Mouse (Mus musculus) heart, embryonic 15.5 days (tissue): ENCODE data around the gene Gm6793. TPM values are rescaled to one million over a fixed set of nuclear protein-coding genes. Genes with fewer than 3 reads are reported as not detected.

ENCODE experiments used
- ATAC-seq: fragments of 200-750 bp; cut with Nextera tagmentation; replicated peaks from 2 replicates; pipeline ENCODE4 v1.8.0; 2017; ENCODE audit warnings: low read depth, moderate TSS enrichment; ENCODE audit not compliant: insufficient number of reproducible peaks, insufficient read depth, low FRiP score
- H3K27ac ChIP-seq: fragments of 300-500 bp; sonication (generic); 2 replicates; pipeline ENCODE4 v1.5.1; 2015; ENCODE audit warnings: mild to moderate bottlenecking, inconsistent platforms
- H3K27me3 ChIP-seq: fragments of 300-500 bp; sonication (generic); 2 replicates; pipeline ENCODE4 v1.6.1; 2015; ENCODE audit warnings: inconsistent platforms
- H3K36me3 ChIP-seq: fragments of 300-500 bp; sonication (generic); 2 replicates; pipeline ENCODE4 v1.6.1; 2015; ENCODE audit warnings: mild to moderate bottlenecking, inconsistent platforms
- H3K4me1 ChIP-seq: fragments of 300-500 bp; sonication (generic); replicated peaks from 2 replicates; pipeline ENCODE4 v1.6.1; 2015; ENCODE audit warnings: inconsistent platforms
- H3K4me2 ChIP-seq: fragments of 300-500 bp; sonication (generic); 2 replicates; pipeline ENCODE4 v1.6.1; 2015; ENCODE audit warnings: inconsistent platforms, mild to moderate bottlenecking, moderate library complexity
- H3K4me3 ChIP-seq: fragments of 300-500 bp; sonication (generic); 2 replicates; pipeline ENCODE4 v1.5.1; 2015; ENCODE audit warnings: mild to moderate bottlenecking, inconsistent platforms
- H3K9ac ChIP-seq: fragments of 300-500 bp; sonication (generic); 2 replicates; pipeline ENCODE4 v1.6.1; 2015; ENCODE audit warnings: mild to moderate bottlenecking, inconsistent platforms
- H3K9me3 ChIP-seq: fragments of 300-500 bp; sonication (generic); replicated peaks from 2 replicates; pipeline ENCODE4 v1.6.1; 2016; ENCODE audit warnings: inconsistent platforms
- WGBS: fragments of 180-500 bp; shearing (Covaris S2); methylation state at CpG from one replicate; pipeline ENCODE4 v1.1.7; 2015; ENCODE audit warnings: mixed read lengths; 5-methylcytosine and 5-hydroxymethylcytosine counted together
- polyA plus RNA-seq: library from polyadenylated mRNA; unstranded; fragments of >200 nt; fragmentation: Nextera tagmentation; extraction: Ambion mirVana; gene quantifications from 2 replicates; pipeline ENCODE4 v1.2.1, GENCODE M21; 2015

Gene Gm6793
- polyA plus RNA-seq, 1 experiment from 2014 or later: 0.33 TPM

DNA sequence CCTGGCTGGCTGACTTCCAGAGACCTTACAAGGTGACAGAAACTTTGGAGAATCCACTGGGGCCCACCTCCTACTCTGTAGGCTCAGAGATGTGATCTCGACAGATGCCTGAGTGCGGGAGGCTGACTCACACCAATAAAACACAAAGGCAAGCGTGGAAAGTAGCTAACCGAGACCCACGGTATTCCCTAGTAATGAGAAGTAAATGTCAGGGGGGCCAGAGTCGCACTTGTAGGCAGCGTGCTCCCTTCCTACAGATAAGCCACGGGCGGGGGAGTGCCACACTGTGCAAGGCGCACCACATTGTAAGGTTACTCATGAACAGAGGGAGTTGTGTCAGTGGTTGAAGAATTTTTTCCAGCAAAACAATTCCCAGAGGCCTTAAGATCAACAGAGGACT, 30.3 kb downstream of the Gm6793 start:
- H3K4me1 ChIP-seq: peaks cover 10% of the 10 kb centered on the region; the same call in 1 of the 2 replicates
- H3K4me2 ChIP-seq: no peak overlapping the region
- ATAC-seq: no peak
- no peak overlapping the region for H3K4me3 ChIP-seq
- peaks cover 19% of the 10 kb centered on the region for H3K36me3 ChIP-seq
- no peaks in the 10 kb centered on the region for H3K9me3 ChIP-seq
- H3K27ac ChIP-seq: no peak overlapping the region; the same call in 1 of the 2 replicates
- WGBS: 57% methylated on average over 10 of the region's 10 CpGs
- no peaks in the 10 kb centered on the region for H3K27me3 ChIP-seq
- H3K9ac ChIP-seq: no peak overlapping the region

DNA sequence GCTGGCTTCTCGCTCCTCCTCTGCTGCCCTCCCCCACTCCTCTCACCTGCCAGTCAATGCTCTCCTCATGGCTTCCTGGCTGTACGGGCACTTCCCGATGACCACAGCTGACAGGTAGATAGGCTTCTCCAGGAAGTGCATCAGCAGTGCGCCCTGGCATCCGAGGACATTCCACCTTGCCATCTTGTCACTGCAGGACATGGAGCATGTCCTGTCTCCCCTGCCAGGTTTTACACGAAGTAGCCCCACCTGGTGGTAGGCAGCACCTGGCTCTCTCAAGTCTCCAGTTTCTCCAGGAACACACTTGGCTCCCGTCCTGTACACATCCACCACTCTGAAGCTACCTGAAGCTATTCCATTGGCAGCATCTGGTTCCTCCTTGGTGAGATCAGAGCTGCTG, 32.7 kb downstream of the Gm6793 start:
- H3K4me3 ChIP-seq: no peak overlapping the region
- no peak overlapping the region for H3K27ac ChIP-seq
- H3K9ac ChIP-seq: no peak overlapping the region
- peaks cover 10% of the 10 kb centered on the region; the same call in 1 of the 2 replicates for H3K4me1 ChIP-seq
- WGBS: 74% methylated on average over 7 of the region's 7 CpGs
- H3K27me3 ChIP-seq: no peaks in the 10 kb centered on the region
- H3K9me3 ChIP-seq: no peaks in the 10 kb centered on the region
- peaks cover 11% of the 10 kb centered on the region; the same call in 1 of the 2 replicates for H3K36me3 ChIP-seq
- no peak for ATAC-seq
- no peak overlapping the region for H3K4me2 ChIP-seq

DNA sequence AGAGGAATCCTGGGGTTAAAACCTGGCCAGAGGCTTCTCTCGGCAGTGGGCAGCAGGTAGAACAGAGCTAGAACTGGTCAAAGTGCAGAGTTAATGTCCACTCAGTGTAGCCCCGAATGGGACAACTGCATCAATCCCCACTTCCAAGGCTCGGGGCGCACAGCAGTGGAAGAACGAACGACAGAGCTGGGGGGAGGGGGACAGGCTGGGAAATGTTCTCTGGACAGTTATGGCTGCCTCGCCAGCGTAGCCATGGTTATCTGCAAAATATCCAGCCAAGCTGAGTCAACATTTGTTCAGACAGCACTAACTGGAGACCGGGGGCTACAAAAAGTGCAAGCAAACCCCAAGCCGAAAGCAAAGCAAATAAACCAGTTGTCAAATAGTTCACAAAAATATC, 36.7 kb downstream of the Gm6793 start:
- peaks cover 20% of the 10 kb centered on the region for H3K36me3 ChIP-seq
- no peak overlapping the region for H3K4me3 ChIP-seq
- H3K9me3 ChIP-seq: no peaks in the 10 kb centered on the region
- WGBS: 70% methylated on average over 10 of the region's 10 CpGs
- H3K27ac ChIP-seq: no peak overlapping the region
- no peak overlapping the region for H3K4me2 ChIP-seq
- ATAC-seq: no peak
- no peaks in the 10 kb centered on the region for H3K4me1 ChIP-seq
- no peaks in the 10 kb centered on the region for H3K27me3 ChIP-seq
- no peak overlapping the region for H3K9ac ChIP-seq

DNA sequence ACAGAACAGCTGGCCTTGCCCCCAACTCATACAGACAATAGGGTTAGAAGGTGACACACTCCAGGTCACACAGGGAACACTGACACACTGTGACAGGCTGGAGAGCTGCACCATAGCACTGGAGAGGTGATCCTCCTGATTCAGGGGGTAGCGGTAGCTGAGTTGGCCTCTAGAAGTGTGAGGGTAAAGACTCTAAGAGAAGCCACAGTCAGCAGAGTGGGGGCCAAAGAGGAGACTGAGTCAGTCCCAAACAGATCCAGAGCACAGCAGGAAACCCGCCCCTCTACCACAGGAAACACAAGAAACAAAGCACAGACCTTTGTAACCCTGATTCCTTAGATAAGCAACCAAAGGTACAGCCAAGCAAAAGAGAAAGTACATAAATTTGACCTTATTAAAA, 38.5 kb downstream of the Gm6793 start:
- H3K27ac ChIP-seq: no peak overlapping the region
- peaks cover 18% of the 10 kb centered on the region for H3K36me3 ChIP-seq
- H3K4me3 ChIP-seq: no peak overlapping the region
- H3K9me3 ChIP-seq: no peaks in the 10 kb centered on the region
- H3K4me2 ChIP-seq: no peak overlapping the region
- H3K4me1 ChIP-seq: no peaks in the 10 kb centered on the region
- 68% methylated on average over 2 of the region's 2 CpGs for WGBS
- H3K27me3 ChIP-seq: no peaks in the 10 kb centered on the region
- no peak overlapping the region for H3K9ac ChIP-seq
- no peak for ATAC-seq

DNA sequence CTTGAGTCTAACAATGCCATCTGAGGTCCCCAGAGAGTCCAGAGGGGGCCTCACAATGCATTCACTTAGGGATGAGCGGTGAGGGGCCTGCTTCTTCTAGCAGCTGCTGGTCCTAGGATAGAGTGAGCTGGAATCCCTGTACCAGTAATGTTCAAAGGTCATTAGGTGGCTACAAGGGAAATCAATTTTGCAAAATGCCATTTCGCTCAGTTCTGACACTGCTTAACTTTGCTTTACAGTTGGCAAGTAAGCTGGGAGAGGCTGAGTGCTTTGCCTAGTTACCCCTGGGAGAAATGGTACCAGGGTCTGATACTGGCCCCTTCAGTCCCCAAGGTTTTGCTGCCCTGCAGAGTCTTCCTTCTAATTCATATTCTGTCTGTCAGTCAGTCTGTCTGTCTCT, 39.1 kb downstream of the Gm6793 start:
- H3K27me3 ChIP-seq: no peaks in the 10 kb centered on the region
- H3K4me1 ChIP-seq: no peaks in the 10 kb centered on the region
- no peak overlapping the region for H3K4me3 ChIP-seq
- peaks cover 18% of the 10 kb centered on the region for H3K36me3 ChIP-seq
- H3K9ac ChIP-seq: no peak overlapping the region
- H3K4me2 ChIP-seq: no peak overlapping the region
- no peak for ATAC-seq
- WGBS: 96% methylated on average over 2 of the region's 2 CpGs
- H3K9me3 ChIP-seq: no peaks in the 10 kb centered on the region
- H3K27ac ChIP-seq: no peak overlapping the region

DNA sequence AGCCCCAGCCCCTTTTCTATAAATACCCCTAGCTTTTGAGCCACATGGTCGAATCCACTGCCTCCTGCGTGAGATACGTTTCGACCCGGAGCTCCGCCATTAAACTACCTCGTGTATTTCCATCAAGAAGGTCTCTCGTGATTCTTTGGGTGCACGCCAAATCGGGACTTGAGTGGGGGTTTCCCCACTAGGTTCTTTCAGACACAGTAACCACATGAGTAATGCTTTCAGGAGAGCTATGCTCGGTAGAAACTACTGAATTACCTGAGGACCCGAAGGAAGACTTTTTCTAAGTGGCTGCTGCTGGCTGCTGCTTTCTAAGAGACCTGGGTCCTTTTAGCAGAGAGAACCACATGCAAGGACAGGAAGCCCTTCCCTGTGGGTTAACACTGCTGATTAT, 40.7 kb downstream of the Gm6793 start:
- 94% methylated on average over 12 of the region's 12 CpGs for WGBS
- Histone ChIP-seq H3K4me1 (no peaks in the 10 kb centered on the region), H3K9ac (no peak overlapping the region), H3K4me3 (no peak overlapping the region), H3K4me2 (no peak overlapping the region), H3K27me3 (no peaks in the 10 kb centered on the region), H3K9me3 (no peaks in the 10 kb centered on the region), H3K27ac (no peak overlapping the region), H3K36me3 (peaks cover 18% of the 10 kb centered on the region)
- no peak for ATAC-seq

DNA sequence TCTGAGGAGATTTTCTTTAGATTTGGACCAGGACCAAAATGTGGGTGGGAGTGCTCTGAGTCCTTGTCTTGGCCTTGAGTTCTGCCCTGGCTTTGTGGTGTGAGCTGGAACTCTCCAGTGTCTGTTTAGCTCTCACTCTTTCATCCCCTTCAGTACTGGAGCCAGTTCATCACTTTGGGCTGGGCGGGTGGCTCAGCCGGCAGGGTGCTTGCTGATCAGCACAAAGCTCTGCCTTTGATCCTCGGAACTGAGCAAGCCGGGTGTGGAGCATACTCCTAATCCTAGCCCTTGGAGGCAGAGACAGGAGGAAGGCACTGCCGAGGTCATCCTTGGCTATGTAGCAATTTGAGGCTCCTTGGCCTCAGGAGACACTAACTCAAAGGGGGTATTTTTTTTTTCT, 45.8 kb downstream of the Gm6793 start:
- Histone ChIP-seq H3K9ac (no peak overlapping the region), H3K4me1 (no peaks in the 10 kb centered on the region), H3K4me3 (no peak overlapping the region), H3K27me3 (no peaks in the 10 kb centered on the region), H3K27ac (no peak overlapping the region), H3K36me3 (peaks cover 8% of the 10 kb centered on the region), H3K9me3 (no peaks in the 10 kb centered on the region), H3K4me2 (no peak overlapping the region)
- 55% methylated on average over 5 of the region's 5 CpGs for WGBS
- ATAC-seq: no peak

DNA sequence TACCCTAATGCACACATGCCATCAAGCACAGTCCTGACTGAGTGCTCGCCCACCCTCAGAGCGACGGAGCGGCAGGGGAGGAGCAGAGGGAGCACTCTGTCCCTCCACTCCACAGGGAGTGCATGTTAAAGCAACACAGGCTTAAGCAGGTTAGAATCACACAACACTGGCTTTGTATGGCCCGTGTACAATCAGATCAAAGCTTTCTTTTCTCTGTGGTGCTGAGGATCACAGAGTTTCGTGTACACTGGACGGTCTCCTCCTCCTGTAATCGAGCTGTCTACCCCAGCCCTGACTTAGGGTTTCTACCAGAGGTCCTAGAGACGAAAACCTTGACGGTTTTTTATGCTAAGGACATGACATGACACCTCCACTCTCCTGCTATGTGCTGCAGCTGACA, 46.3 kb downstream of the Gm6793 start:
- peaks cover 5% of the 10 kb centered on the region for H3K36me3 ChIP-seq
- H3K27me3 ChIP-seq: no peaks in the 10 kb centered on the region
- H3K27ac ChIP-seq: no peak overlapping the region
- H3K9me3 ChIP-seq: no peaks in the 10 kb centered on the region
- ATAC-seq: no peak
- no peak overlapping the region for H3K9ac ChIP-seq
- H3K4me2 ChIP-seq: no peak overlapping the region
- no peak overlapping the region for H3K4me3 ChIP-seq
- WGBS: 85% methylated on average over 10 of the region's 10 CpGs
- no peaks in the 10 kb centered on the region for H3K4me1 ChIP-seq

DNA sequence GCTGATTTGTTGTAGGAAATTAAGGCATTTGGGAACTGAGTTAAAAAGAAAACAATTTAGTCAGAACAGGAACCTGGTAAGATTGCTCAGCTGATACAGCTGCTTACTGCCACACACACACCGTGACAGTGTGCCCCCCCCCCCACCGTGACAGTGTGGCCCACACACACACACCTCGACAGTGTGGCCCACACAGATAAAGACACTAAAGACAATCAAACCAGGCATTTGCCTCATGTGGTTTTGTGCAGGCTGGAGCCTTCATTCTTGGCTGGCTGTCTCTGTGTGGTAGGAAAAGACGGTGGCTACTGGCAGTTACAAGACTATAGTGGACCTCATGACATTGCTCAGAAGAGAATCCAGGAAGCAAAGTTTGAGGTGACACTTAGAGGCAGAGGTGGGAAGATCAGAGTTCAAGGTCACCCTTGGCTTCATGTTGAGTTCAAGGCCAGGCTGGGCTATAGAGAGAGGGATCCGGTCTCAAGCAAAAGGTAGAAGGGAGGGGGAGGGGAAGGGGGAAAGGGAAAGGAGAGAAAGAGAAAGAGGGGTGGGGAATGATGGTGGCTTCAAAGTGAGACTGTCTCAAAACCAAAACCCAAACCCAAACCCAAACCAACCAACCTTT, 47.5 kb downstream of the Gm6793 start:
- WGBS: 78% methylated on average over 5 of the region's 5 CpGs
- no peaks in the 10 kb centered on the region for H3K27me3 ChIP-seq
- no peak overlapping the region for H3K27ac ChIP-seq
- no peak for ATAC-seq
- no peak overlapping the region for H3K4me2 ChIP-seq
- H3K4me1 ChIP-seq: peaks cover 11% of the 10 kb centered on the region
- no peak overlapping the region for H3K4me3 ChIP-seq
- H3K36me3 ChIP-seq: no peaks in the 10 kb centered on the region; the same call in 1 of the 2 replicates
- no peaks in the 10 kb centered on the region for H3K9me3 ChIP-seq
- no peak overlapping the region for H3K9ac ChIP-seq

DNA sequence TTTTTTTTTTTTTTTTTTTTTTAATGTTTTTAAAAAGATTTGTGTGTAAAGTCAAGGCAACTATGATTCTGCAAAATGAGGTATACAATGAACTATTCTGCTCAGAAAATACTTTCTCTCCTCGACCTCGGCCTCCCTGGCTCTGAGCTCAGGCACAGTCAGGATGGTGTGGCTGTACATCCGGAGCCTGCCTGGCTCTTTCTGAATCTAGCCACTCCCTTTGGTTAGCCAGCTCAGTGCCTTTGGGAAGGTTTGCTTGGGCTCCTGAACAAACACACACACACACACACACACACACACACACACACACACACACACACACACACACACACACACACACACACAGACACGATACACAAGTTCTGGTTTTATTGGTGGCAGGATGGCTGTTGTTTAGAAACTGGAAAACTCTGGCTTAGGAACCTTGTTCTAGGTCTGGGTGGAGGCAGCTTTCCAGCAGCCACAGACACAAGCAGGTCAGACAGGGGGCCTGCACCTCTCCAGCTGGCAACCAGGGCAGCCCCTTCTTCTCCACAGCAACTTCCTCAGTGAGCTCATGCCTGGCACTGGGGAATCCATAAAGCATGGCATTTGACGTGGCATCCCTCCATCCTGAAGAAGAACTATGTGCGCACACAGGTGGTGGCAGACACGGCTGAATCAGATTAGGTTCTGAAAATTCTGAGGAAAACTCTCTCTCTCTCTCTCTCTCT, 49.8 kb downstream of the Gm6793 start:
- no peak for ATAC-seq
- WGBS: 74% methylated on average over 7 of the region's 7 CpGs
- Histone ChIP-seq H3K4me3 (no peak overlapping the region), H3K9me3 (no peaks in the 10 kb centered on the region), H3K27ac (no peak overlapping the region), H3K36me3 (no peaks in the 10 kb centered on the region; the same call in 1 of the 2 replicates), H3K27me3 (no peaks in the 10 kb centered on the region), H3K4me1 (peaks cover 13% of the 10 kb centered on the region), H3K4me2 (no peak overlapping the region), H3K9ac (no peak overlapping the region)

DNA sequence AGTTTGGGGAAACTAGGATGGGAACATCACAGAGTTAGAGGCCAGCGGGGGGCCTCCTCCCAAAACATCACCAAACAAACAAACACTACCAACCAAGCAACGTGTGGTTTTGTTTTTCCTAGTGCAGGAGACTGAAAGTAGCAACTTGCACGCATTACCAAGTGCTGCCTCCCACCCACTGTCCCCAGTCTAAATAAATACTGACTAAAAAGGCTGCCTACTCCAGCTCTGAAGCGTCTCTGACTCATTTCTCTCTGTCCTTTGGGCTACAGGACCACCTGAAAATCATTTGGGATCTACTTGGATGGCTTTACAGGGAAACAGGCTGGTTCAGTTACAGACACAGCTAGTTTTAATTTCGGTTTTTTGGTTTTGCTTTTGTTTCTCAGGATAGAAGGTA, 50.5 kb downstream of the Gm6793 start:
- no peak for ATAC-seq
- Histone ChIP-seq H3K9ac (no peak overlapping the region), H3K27me3 (no peaks in the 10 kb centered on the region), H3K4me2 (no peak overlapping the region), H3K9me3 (no peaks in the 10 kb centered on the region), H3K36me3 (no peaks in the 10 kb centered on the region; the same call in 1 of the 2 replicates), H3K4me1 (peaks cover 13% of the 10 kb centered on the region), H3K4me3 (no peak overlapping the region), H3K27ac (no peak overlapping the region)
- WGBS: 63% methylated on average over 5 of the region's 5 CpGs

DNA sequence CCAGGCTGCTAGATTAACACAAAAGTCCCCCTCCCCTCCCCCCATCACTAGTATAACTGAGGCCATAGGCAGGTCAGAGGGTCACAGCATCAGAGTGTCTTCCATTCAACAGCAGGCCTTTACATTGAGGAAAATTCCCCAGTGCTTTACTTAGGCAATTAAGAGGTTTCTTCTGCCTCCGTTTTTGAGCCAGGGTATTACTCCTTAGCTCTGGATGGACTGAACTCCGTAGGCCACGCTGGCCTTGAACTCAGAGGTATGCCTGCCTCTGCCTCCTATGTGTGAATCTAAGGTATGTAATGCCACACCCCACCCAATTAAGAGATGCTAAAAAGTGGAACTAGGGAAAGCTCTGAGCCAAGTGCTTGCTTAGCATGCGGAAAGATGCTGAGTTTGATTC, 51.3 kb downstream of the Gm6793 start:
- Histone ChIP-seq H3K27me3 (no peaks in the 10 kb centered on the region), H3K4me2 (no peak overlapping the region), H3K4me1 (peaks cover 13% of the 10 kb centered on the region), H3K36me3 (no peaks in the 10 kb centered on the region; the same call in 1 of the 2 replicates), H3K9ac (no peak overlapping the region), H3K9me3 (no peaks in the 10 kb centered on the region), H3K27ac (no peak overlapping the region), H3K4me3 (no peak overlapping the region)
- ATAC-seq: no peak
- WGBS: 90% methylated on average over 4 of the region's 4 CpGs
